Mouse (Mus musculus): ENCODE results near the gene Plekhd1. TPM values are rescaled to one million over a fixed set of nuclear protein-coding genes. Genes with fewer than 3 reads are reported as not detected.

The Plekhd1 gene
- total RNA-seq, 2 experiments from 2014 or later, result 0.29 to 1.1 TPM

DNA sequence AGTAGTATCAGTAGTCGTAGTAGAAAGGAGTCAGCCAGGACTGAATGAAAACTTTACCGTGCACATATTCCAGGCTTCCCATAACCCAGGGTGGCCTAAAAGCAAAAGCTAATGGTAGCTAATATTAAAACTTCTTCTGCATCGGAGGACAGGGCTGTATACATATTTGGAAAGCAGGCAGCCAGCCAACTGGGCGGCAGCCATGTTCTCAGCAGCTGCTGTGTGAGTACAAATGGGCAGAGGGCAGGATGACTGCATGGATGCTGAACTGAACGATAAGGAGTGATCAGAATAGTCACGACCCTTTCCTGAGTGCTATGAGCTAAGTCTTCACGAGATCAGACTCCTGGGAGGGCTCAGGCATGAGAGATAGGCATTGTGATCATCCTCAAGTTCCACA lies 8.9 kb downstream of the Plekhd1 start:
- DNase-seq, result peak; percentile 54

DNA sequence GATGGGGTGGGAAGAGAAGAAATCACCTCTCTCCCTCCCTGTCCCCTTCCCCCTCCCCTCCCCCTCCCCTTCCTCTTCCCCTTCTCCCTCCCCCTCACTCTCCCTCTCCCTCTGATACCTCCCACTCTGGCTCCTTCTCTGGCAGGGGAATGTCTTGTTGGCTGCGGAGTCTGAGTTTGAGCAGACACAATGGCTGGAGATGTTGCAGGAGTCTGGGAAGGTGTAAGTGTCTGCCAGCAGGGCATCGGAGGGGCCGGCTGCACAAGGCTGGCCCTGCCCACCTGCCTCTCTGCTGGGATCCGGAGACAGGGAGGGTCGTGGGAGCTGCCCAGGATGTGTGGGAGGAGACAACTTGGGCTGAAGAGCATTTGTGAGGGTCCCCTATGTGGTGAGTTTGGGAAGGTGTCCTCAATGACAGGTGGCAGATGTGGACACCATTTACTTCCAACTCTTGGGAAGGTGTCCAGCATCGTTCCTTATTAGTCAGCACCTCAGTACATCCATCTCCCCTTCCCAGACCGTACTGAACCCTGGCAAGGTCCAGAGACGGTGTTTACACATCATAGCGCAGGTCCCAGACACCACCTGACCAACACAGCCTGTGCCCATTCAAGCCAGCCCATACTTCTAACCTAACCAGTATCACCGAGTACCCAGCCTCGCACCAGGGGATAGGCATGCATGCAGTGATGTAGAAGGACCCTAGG lies 14.0 kb downstream of the Plekhd1 start:
- DNase-seq, result no peak

DNA sequence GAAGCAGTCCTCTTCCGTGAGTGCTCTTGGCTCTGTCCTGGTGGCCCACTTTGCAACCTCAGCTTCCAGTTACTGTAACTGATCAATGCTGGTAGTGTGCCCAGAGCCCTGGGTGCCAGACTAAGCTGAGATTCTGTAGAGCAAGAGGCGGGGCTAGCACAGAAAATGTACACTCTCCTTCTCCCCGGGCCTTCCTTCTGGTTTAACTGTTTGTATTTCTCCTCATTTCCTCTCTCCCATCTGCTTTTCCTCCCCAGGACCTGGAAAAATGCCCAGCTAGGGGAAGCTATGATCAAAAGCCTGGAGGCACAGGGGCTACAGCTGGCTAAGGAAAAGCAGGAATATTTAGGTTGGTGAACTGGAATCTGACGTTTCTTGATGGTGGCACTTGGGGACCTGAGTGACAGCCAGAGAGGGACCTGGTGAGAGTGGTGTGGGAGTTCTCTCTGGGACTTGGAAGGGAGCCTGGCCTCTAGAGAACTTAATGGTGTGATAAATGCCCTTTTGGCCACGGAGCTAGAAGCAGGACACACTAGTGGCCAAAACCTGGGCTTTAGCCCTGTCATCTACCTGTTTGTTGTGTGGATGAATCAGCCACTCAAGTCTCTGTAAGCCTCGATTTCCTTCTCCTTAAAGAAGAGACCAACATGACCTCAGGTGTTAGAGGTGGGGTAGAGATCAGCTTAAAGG lies 14.7 kb downstream of the Plekhd1 start:
- DNase-seq, result no peak

DNA sequence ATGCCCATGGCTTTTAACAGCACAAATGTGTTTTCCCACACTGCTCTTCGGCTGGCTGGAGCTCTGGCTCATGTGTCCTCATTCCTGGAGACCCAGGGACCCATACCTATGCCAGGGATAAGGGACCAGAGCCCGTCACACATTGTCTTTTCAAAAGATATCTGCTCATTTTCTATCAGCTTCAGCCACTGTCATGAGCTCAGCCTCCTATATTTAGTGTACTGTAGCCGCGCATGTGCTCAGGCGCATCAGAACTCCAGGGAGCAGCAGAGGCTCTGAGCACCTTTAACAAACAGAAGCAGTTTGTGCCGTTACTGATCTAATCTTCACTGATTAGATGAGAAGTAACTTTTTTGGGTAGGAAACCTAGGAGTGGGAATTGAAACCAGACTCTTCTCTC lies 23.5 kb downstream of the Plekhd1 start:
- no peak for DNase-seq

DNA sequence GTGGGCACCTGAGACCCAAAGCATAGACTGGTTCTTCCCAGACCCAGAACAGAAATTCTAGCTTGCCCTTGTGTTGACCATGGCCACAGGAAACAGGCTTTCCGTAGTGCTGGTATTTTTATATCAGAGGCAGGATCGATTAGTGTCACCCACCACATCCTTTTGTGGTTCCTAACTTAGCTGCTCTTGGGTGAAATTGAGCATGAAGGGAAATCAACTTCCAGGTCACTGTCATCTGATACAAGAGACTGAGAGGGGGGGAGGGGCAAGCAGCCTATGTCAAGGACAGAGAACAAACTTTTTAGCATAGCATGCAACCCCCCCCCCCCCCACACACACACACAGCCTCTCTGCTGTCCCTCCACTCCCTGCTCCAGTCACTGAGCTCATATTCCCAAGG lies 26.8 kb downstream of the Plekhd1 start:
- no peak for DNase-seq

DNA sequence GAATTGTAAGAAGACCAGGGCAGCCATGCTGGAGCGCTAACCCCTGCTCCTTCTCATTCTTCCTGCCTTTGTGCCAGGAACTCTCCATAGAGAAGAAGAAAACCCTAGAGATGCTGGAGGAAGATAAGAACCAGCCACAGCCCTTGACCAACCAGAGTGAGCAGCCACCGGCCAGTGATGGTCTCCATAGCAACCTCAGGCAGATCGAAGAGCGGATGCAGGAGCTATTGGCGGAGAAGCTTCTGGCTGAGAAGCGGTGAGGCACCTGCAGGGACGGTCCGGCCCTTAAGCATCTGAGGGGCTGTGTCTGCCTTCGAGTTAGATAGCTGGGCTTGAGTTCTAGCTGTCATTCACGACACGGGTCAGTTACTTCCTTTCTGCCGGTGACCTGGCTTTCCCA lies 28.1 kb downstream of the Plekhd1 start:
- no peak for DNase-seq

DNA sequence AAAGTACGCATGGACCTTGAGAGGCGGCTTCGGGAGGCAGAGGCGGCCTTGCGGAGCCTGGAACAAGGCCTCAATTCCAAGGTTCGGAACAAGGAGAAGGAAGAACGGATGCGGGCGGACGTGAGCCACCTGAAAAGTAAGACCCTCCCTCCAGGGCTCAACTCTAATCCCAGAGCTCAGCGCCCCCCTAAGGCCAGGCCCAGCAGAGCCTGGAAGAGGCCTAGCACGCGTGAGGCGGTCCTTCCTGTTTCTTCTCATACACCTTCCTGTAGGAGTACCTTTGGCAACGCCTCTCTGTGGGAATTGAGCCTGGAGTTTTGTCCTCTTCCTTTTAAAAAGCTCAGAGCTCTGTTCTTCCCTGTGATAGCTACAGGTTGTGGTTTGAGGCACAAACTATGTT lies 29.1 kb downstream of the Plekhd1 start:
- no peak for DNase-seq

DNA sequence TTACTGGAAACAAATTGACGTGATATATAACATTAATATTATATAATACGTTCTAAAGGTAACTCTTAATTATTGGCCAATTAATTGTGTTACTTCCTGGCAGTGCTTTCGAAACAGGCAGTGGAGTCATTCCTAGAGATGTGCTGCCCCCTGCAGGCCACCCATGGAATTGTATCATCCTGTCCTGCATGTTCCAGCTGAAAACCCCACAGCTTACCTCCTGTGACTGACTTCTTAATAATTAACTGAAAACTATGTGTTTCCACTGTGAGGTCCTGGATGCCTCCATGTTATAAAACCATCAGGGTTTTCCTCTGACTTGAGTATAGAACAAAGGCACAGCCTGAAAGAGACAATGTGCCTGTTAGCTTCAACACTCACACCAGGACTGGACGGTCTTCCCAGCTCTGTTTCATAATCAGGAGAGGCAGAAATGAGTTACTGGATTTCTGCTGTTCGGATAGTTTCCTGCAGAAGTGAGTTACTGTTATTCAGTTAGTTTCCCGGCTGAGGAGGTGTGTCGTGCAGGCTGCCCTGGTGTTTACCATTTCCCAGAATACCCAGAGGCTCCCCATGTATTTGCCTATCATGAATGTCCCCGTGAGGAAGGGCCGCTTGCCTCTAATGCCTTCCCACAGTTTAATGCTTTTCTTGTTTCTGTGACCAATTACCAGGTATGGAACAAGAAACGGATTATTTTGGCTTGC lies 32.6 kb downstream of the Plekhd1 start:
- DNase-seq, result peak; percentile 89

DNA sequence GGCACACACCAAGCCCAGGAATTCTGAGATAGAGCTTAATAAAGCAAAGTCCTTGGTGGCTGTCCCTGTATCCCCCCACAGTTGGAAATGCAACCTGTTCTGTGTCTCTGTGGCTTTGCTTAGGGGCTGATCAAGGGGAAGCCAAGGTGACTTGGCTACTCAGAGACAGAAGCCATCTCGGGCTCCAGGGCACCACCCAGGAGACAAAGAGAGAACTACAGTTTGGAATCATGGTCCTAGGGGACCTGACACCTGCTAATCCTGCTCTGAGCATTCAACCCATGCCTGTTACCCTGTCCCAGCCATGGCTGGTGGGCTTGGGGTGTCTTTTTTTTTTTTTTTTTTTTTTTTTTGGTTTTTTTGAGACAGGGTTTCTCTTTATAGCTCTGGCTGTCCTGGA lies 35.8 kb downstream of the Plekhd1 start:
- DNase-seq, result no peak

DNA sequence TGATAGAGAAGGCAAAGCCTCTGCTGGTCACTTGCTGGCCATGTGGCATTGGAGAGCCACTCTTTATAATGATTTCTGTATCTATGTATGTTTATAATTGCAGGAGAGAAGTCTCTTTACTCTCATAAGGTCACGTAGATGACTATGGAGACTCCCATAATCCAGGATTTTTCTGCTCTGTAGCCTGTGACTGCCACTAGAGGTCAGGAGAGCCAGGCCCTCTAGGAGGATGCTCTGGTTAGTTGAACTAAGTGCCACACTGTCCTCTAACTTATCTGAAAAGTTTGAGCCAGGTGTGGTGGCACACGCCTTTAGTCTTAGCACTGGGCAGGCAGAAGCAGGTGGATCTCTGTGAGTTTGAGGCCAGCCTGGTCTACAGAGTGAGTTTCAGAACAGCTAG lies 36.4 kb downstream of the Plekhd1 start:
- DNase-seq, result peak; percentile 23

DNA sequence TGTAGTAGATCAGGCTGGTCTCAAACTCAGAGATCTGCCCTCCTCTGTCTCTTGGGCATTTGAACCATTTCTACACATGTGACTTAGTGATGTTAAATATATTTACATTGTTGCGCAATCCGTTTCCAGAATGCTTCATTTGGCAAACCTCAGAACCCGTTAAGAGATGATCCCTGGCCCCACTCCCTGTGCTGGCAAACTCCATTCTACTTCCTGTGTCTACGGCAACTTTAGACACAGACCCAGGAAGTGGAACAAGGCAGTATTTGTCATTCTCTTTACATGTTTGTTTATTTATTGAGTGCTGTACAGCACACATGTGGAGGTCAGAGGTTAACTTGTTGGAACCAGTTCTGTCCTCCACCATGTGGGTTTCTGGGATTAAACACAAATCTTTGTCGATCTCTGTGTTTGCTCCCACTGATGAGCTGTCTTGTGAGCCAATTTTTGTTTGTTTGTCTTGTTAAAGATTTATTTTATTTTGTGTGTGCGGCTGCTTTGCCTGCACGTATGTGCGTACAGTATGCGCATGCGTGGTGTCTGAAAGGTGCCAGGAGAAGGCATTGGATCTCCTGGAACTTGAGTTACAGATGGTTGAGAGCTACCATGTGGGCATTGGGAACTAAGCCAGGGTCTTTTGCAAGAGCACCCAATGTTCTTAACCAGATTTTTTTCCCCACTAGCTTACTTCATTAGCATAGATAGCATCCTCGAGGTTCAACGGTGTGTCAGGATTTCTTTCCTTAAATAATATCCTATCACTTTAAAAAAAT lies 37.6 kb downstream of the Plekhd1 start:
- DNase-seq, result no peak

DNA sequence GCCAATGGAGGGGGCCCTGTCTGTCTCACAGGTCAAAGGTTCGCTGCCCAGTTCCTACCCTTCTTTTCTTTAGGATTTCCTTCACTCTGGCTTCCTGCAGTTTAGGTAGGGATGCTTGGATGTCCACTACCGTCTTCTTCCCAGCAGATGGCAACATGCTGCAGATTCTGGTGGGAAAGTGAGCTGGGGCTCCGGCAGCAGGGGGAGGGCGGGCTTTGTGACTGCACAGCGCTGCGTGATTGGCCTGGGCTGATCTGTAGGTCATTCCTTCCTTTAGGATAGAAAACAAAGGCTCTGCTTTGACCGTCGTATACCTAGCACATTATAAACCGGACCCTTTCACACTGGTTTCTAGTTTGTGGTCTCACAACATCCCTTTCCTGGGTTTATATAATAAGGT lies 38.2 kb downstream of the Plekhd1 start:
- peak; percentile 74 for DNase-seq

DNA sequence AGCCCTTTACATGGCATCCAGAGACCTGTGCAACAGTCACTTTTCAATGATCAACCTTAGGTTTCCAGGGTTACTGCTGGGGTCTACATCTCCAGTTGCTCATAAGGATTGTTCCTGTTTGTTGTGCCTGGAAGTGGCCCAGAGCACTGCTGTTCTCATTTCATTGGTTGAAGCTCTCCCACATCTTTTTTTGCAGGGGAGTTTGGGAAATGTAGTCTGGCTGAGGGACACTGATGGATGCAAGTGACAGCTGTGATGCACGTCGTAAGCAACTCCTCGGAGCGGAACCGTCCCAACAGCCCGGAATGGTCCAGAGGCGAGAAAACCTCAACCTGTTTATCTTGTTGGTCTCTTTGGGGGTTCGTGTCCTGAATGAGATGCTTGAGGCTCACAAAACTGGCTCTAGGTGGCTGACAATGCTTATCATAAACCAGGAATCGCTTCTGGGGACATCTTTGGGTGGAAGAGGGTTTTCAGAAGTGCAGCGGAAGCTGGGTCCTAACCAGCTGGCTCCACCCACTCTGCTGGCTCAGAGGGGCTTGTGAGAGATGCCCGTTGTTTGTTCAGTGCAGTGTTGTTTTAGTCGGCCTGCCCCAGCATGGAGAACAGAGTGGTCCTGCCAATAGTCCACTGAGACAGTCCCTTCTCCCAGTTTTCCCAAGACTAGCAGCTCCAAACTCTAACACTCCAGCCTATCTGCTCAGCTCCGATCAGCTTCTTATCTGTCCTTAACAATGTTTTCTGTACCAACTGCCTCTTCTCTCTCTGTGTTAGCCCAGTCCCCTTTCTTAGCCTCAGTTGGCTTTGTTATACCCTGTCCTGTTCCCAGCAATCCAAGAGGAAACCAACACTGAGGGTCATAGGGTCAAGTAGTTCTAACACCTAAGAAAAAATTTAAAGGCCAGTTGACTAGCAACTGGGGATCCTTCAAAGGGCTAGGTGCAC lies 42.4 kb downstream of the Plekhd1 start:
- no peak for DNase-seq

DNA sequence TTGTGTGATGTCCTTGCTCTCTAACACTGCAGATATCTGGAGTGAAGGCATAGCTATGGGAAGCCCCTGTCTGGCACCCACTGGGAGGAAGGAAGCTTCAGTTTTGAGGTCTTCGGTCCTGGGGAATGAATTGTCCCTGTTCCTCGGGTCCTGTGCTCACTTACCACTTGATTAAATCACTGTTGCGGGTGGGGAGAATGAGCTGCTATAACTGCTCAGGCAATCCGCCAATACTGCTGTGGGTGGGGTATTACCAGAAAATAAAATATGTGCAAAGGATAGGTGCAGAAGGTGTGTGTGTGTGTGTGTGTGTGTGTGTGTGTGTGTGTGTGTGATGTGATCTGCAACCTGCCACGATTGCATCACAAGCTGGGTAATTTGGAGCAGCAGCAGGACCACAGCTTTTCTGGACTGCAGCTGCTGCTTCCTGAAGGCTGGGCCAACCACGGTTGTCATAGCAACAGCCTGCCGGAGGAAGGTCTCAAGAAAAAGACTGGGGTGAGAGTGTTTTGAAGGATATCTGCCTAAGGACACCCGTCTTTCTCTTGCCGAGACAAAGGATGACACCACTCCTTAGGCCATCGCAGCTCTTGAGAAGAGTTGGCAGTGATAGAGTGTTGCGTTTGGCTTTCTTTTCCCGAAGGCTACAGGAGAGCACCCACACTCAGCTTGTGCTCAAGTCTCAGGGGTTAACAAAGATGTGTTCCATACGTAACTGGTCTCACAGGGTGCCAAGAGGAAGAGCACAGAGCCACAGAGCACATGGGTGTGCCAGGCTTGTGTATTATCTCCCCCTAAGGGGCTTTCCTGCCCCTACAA lies 44.3 kb downstream of the Plekhd1 start:
- DNase-seq, result peak; percentile 43

DNA sequence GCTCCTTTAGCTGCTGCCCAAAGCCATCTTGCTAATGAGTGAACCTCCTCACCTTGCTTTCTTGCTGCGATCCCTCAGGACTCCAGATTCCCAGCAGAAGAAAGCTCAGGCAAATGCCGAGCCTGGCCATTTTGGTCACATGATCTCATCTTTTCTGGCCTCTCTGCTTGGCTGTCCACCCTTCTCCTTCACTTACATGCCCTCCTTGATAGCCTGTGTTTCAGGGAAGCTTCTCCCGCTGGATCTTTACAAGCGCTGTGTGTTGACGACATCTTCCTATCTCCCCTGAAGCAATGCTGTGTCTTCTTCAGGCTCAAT lies 44.9 kb downstream of the Plekhd1 start:
- DNase-seq, result no peak

DNA sequence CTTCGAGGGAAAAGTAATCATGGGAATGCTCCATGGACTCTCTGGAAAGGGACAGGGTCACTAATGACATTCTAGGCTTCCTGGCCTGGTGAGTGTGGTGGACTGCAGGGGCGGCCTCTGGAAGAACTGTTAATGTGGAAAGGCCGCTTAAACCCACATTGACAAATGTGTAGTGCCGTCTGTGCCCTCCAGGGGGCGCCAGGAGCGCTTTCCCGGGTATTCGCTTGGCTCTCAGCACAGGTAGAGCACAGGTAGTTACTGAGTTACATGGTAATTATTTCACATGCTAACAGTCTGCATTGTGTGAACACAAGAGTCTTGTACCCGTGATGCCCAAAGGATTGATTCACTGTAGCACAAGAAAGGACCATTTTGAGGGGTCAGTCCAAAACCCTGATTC lies 47.1 kb downstream of the Plekhd1 start:
- peak; percentile 27 for DNase-seq

DNA sequence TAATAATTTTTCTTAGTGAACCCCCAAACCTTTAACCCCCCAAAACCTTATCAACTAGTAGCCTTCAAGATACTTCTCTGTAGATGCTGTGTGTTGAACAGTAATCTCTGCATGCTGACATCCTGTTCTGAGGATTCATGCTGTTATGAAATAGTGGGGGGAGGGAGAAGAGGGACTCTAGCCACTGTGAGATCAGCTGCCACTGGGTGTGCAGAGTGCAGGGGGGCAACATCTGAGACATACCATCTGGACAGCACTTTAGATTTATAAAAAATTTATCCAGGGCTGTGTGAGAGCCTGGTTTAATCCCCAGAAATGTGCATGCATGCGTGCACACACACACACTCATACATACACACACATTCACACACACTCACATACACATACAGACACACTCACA lies 52.2 kb downstream of the Plekhd1 start:
- no peak for DNase-seq

DNA sequence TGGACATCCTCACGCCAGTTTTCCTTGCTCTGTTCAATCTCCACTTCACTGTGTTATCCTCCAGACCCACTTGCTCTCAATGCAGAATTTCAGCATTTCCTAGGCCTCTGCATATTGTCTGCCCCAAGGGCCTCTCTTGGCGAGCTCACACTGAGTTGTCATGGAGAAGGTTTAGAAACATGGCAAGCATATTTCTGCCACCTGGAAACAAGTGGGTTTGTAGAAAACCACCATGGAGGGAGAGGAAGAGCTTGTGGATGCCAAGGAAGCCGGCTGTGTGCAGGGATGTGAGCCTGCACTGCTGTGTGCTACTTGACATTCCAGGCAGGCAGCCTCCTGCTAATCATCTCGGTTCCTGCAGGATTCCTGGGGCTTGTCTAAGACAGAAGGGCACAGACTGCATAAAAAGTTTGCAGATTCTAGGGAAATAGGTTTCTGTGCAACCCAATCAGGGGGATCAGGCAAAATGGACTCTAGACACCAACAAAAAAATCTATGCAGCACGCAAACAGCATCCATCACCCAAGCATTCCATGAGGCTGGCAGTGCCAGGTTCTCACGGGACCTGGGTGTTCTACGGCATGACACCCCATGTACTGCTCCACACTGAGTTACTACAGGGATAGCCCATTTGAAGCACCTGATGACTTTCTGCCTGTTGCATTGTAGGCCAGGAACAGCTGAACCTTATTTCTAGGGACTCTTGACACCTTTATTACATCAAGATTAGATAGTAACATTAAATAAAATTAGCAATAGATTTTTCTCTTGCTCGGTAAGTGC lies 53.8 kb downstream of the Plekhd1 start:
- no peak for DNase-seq

DNA sequence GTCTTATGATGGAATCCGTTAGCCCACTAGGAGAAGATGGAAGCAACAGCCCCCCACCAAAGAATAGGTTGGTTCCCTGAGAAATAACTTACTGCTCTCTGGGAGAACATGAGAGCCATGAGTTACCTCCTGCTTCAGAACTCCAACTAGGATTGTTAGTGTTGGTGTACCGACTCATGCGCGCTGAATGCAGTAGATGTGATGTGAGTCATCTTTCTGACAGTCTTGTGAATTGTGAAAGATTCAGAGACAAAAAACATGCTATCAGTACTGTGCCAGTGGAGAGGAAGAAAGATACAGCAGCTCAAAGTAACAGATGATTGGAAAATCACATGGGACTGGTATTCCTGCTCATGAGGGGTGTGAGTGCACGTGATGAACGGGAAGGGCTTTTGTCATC lies 59.2 kb downstream of the Plekhd1 start:
- no peak for DNase-seq

All from heart, postnatal 4 days (tissue).